Mouse (Mus musculus) monocyte, adult 59 days (primary cell): ENCODE measurements around the gene Khdrbs2. TPM values are rescaled to one million over a fixed set of nuclear protein-coding genes. Genes with fewer than 3 reads are reported as not detected.

Experiments
- total RNA-seq, 2 experiments: library from RNA; stranded (reverse); gene quantifications; one replicate each; pipeline ENCODE4 v1.2.4; 2023

Khdrbs2 gene
- not detected for total RNA-seq

DNA sequence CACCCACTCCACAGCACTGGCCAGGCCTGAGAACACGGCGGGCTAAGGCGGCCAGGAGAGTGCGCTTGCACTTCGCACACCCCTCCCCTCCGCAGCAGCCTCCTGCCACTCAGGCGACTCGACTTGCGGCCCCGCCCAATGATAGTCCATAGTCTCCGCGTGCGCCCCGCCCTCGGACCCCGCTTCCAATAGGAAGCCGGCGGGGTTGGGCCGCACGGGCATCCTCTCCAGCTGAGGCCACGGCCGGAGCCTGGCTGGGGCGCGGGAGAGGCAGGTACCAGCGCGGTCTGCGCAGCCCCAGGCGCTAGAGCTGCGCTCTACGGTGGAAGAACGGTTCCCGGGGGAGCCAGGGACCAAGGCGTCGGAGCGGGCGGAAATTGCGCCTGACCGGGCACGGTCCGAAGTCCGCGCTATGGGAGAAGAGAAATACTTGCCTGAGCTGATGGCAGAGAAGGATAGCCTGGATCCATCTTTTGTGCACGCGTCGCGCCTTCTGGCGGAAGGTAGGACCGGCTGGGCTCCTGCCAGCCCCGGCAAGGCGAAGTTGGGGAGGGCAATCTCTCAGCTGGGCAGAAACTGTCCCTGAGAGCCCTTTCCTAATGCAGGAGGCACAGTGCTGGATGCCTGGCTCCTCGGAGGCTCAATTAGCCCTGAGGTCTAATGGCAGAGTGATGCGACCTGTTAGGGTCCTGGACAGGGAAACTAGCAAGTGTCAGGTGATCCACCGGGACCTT lies at the start of gene Khdrbs2:
Khdrbs2 (plus strand) TSS at position 209 of the 734 bp plus-strand sequence.

DNA sequence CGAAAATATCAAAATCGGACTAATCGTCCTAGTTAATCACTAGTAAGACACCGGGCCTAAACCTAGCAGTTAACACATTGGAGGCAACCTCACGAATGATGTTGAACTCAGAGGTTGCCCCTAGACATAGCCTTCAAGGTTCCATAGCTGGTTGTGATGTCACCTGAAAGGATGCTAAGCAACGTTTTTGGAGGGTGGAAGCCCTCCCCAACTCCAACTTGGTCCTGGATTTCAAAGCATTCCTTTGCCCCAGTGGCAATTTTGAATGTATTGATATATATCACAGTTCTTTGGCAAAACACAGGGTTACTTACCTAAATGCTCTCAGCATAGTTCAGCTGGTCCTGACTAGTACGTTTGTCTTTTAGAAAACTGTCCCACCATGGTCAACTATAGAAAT lies 374.7 kb downstream of the Khdrbs2 start, which contains the start of gene Gm5415:
Gm5415 (minus strand) TSS at position 101 of the 400 bp plus-strand sequence.

